Mouse (Mus musculus) brain, embryonic 14.5 days (tissue): ENCODE data around the gene Jag2. TPM values are rescaled to one million over a fixed set of nuclear protein-coding genes. Genes with fewer than 3 reads are reported as not detected.

Experiments used
- DNase-seq: peaks from one replicate; pipeline ENCODE4 v3.0.0-alpha.2; 2011; ENCODE audit warnings: low read depth
- CTCF ChIP-seq: fragments of 200-500 bp; IDR thresholded peaks from 2 replicates; pipeline ENCODE4 v1.5.1; 2012; ENCODE audit warnings: inconsistent platforms, mild to moderate bottlenecking, moderate library complexity, borderline replicate concordance; ENCODE audit not compliant: insufficient read depth, insufficient read length; ENCODE audit errors: extremely low read depth
- POLR2A ChIP-seq: fragments of 200-500 bp; IDR thresholded peaks from 2 replicates; pipeline ENCODE4 v1.6.1; 2012; ENCODE audit warnings: mild to moderate bottlenecking, inconsistent platforms, borderline replicate concordance; ENCODE audit not compliant: poor library complexity, insufficient read depth, insufficient read length, severe bottlenecking; ENCODE audit errors: extremely low read depth
- polyA plus RNA-seq: library from polyadenylated mRNA; depleted of rRNA; stranded (reverse); fragments of >200 nt; gene quantifications from 2 replicates; pipeline ENCODE4 v1.2.3, GENCODE M21; 2012; rRNA removed

Jag2 gene
- polyA plus RNA-seq, 1 experiment: 74.7 TPM

DNA sequence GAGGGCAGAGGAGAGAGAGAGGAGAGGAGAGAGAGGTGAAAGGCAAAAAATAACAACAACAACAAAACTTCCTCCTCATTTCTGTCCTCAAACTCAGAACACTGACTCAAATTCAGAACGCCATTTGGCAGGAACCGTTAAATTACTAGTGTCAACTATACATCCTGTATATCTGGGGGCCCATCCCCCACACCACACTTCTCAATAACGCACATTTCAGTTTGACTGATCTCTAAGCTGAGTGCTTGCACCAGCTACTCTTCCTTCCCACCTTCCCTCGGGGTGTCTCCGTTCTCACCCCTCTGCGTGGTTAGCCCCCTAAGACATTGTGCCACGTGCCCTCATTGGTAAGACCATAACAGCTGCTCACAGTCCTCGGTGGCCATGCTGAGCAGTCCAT lies 69.6 kb downstream of the Jag2 start:
- no peak for DNase-seq
- TF ChIP-seq CTCF (no peak), POLR2A (no peak)

DNA sequence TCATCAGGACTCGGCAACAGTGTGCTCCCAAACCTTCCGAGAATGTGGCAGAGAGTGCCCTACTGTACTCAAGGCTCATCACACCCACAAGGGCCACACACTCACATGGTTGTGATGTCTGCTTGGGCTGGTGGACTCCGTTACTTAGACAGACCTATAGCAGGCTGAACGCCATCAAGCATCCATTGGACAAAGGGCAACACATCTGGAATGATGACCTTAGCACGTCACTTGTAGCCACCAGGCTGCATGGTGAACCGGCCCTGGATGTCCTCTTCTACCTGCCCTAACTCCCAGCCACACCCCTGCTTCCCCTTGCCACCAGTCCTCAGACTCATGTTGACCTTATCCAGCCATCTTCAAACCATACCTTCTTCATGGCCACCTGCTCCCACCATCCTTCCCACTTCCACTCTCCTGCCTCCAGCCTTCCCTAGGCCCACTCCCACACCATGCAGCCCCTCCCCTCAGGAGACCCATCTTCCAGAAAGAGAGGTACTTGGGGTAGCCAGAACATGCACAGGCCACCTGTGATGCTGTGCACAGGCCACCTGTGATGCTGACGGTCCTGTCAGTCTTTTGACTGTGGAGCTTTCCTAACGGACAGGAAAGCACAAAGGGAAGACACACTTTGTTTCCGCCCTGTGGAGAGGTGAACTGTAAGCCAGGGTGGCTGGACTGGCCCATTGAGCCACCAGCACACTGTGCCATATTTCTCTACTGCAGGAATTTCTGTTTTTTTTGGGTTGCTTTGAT lies 70.8 kb downstream of the Jag2 start:
- TF ChIP-seq CTCF (no peak), POLR2A (no peak)
- DNase-seq: no peak

Other genes starting within 250 kb of the Jag2 start
- gene Cep170b, start 209.3 kb downstream of the Jag2 start, polyA plus RNA-seq: 48.8 and 82.9 TPM in 2 replicates
- 6.5 and 6.8 TPM in 2 replicates for gene Pld4, start 169.1 kb downstream of the Jag2 start, polyA plus RNA-seq
- gene Ahnak2, start 127.1 kb downstream of the Jag2 start, polyA plus RNA-seq: 1.1 and 1.6 TPM in 2 replicates
- gene Clba1, start 120.8 kb downstream of the Jag2 start, polyA plus RNA-seq: 13.6 and 14.7 TPM in 2 replicates
- 42.3 and 71.4 TPM in 2 replicates for gene Cdca4, start 100.4 kb downstream of the Jag2 start, polyA plus RNA-seq
- gene Gpr132, start 61.5 kb downstream of the Jag2 start, polyA plus RNA-seq: 0.05 and 0.07 TPM in 2 replicates
- gene Nudt14, start 12.3 kb upstream of the Jag2 start, polyA plus RNA-seq: 34.9 and 47.3 TPM in 2 replicates
- 61.4 and 61.7 TPM in 2 replicates for gene Btbd6, start 46.7 kb upstream of the Jag2 start, polyA plus RNA-seq
- gene Brf1, start 70.9 kb upstream of the Jag2 start, polyA plus RNA-seq: 63.9 and 67.1 TPM in 2 replicates
- 81.8 and 109 TPM in 2 replicates for gene Pacs2, start 84.7 kb upstream of the Jag2 start, polyA plus RNA-seq
- 0.14 and 0.34 TPM in 2 replicates for gene Tex22, start 144.7 kb upstream of the Jag2 start, polyA plus RNA-seq
- 124 and 134 TPM in 2 replicates for gene Mta1, start 168.5 kb upstream of the Jag2 start, polyA plus RNA-seq
- 303 and 373 TPM in 2 replicates for gene Crip2, start 210.5 kb upstream of the Jag2 start, polyA plus RNA-seq
- 53.9 and 64.2 TPM in 2 replicates for gene Crip1, start 216.5 kb upstream of the Jag2 start, polyA plus RNA-seq
- gene Tedc1, start 226.6 kb upstream of the Jag2 start, polyA plus RNA-seq: 12.9 and 18.0 TPM in 2 replicates